Mouse (Mus musculus) heart, embryonic 14.5 days (tissue): ENCODE measurements around the gene Tbxas1. TPM values are rescaled to one million over a fixed set of nuclear protein-coding genes. Genes with fewer than 3 reads are reported as not detected.

Experiments
- ATAC-seq: fragments of 200-750 bp; cut with Nextera tagmentation; 2 replicates; pipeline ENCODE4 v1.8.0; 2017; ENCODE audit warnings: low read depth, moderate TSS enrichment; ENCODE audit not compliant: insufficient number of reproducible peaks, insufficient read depth, low FRiP score
- H3K27ac ChIP-seq, 2 experiments: fragments of 200-500 bp in 1 of 2; fragments of 300-500 bp in 1 of 2; sonication (generic) in 1 of 2; replicated peaks in 1 of 2; 2 replicates each; pipeline ENCODE4 v1.5.1; 2012 to 2014; ENCODE audit warnings: low read depth in 2 of 2, low read length in 2 of 2, control low read depth in 1 of 2, mild to moderate bottlenecking in 1 of 2, mixed read lengths in 1 of 2; ENCODE audit not compliant: control insufficient read depth in 1 of 2, insufficient read depth in 1 of 2
- H3K27me3 ChIP-seq: fragments of 300-500 bp; sonication (generic); 2 replicates; pipeline ENCODE4 v1.6.1; 2014; ENCODE audit warnings: mild to moderate bottlenecking, low read length, control low read depth; ENCODE audit not compliant: control insufficient read depth, insufficient read depth
- H3K36me3 ChIP-seq: fragments of 300-500 bp; sonication (generic); 2 replicates; pipeline ENCODE4 v1.6.1; 2014; ENCODE audit warnings: mild to moderate bottlenecking, control low read depth, low read length, mixed read lengths; ENCODE audit not compliant: control insufficient read depth, insufficient read depth
- H3K4me1 ChIP-seq, 2 experiments: fragments of 200-500 bp in 1 of 2; fragments of 300-500 bp in 1 of 2; sonication (generic) in 1 of 2; 2 replicates each; pipeline ENCODE4 v1.6.1; 2012 to 2014; ENCODE audit warnings: low read length in 2 of 2, control low read depth in 1 of 2, mixed read lengths in 1 of 2; ENCODE audit not compliant: control insufficient read depth in 2 of 2, insufficient read depth in 2 of 2
- H3K4me2 ChIP-seq: fragments of 300-500 bp; sonication (generic); 2 replicates; pipeline ENCODE4 v1.6.1; 2014; ENCODE audit warnings: mild to moderate bottlenecking, low read length
- H3K4me3 ChIP-seq, 2 experiments: fragments of 200-500 bp in 1 of 2; fragments of 300-500 bp in 1 of 2; sonication (generic) in 1 of 2; 2 replicates each; pipeline ENCODE4 v1.5.1; 2012 to 2014; ENCODE audit warnings: low read length in 2 of 2, mild to moderate bottlenecking in 2 of 2, control low read depth in 1 of 2, low read depth in 1 of 2, moderate library complexity in 1 of 2; ENCODE audit not compliant: control insufficient read depth in 1 of 2, insufficient read depth in 1 of 2
- H3K9ac ChIP-seq: fragments of 300-500 bp; sonication (generic); 2 replicates; pipeline ENCODE4 v1.6.1; 2014; ENCODE audit warnings: mild to moderate bottlenecking, low read length
- H3K9me3 ChIP-seq: fragments of 300-500 bp; sonication (generic); 2 replicates; pipeline ENCODE4 v1.6.1; 2016; ENCODE audit warnings: low read length, control low read depth; ENCODE audit not compliant: control insufficient read depth
- WGBS: fragments of 180-500 bp; shearing (Covaris S2); extraction: QIAGEN DNeasy Blood & Tissue Kit; methylation state at CpG from one replicate; pipeline ENCODE4 v1.1.7; 2014; 5-methylcytosine and 5-hydroxymethylcytosine counted together
- polyA plus RNA-seq: library from polyadenylated mRNA; unstranded; fragments of >200 nt; fragmentation: Nextera tagmentation; extraction: Ambion mirVana; gene quantifications from 2 replicates; pipeline ENCODE4 v1.2.1, GENCODE M21; 2014

Tbxas1 gene
- polyA plus RNA-seq, 1 experiment from 2014 or later, result 1.5 TPM

DNA sequence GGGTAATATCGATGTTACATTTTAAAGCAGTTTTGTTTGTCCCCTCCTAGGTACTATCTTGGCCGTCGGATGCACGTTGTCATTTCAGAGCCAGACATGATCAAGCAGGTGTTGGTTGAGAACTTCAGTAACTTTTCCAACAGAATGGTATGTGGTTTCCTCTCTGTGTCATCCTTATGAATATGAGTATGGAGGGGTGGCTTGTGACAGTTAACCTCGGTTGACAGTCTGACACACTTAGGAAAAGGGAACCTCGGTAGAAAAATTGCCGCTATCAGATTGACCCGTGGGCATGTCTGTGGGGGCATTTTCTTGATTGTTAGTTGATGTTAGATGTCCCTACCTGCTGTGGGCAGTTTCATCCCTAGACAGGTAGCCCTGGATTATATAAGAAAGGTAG lies 106.9 kb downstream of the Tbxas1 start:
- Histone ChIP-seq H3K27me3 (no peaks in the 10 kb centered on the region), H3K4me3 (no peak overlapping the region), H3K9ac (no peak overlapping the region), H3K4me2 (no peak overlapping the region), H3K36me3 (no peaks in the 10 kb centered on the region), H3K4me1 (peaks cover 2 to 16% of the 10 kb centered on the region in 2 experiments), H3K27ac (no peak overlapping the region), H3K9me3 (no peaks in the 10 kb centered on the region)
- ATAC-seq, result no peak
- 83% methylated on average over 8 of the region's 8 CpGs for WGBS

DNA sequence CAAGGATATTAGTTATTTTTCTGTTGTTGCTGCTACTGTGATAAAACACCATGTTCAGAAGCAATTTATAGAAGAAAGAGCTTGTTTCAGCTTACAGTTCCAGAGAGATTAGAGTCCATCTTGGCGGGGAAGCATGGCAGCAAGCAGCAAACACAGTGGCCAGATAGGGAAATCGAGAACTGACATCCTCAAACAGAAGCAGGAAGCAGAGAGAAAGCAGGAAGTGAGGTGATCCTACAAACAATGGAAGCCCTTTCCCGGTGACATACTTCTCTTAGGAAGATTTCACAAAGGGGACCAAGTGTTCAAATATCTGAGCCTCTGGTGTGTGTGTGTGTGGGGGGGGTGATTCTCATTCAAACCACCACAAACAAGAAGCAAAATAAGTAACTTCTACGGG lies 107.5 kb downstream of the Tbxas1 start:
- Histone ChIP-seq H3K9me3 (no peaks in the 10 kb centered on the region), H3K4me2 (no peak overlapping the region), H3K4me3 (no peak overlapping the region), H3K9ac (no peak overlapping the region), H3K27ac (no peak overlapping the region), H3K27me3 (no peaks in the 10 kb centered on the region), H3K4me1 (peaks cover 2 to 16% of the 10 kb centered on the region in 2 experiments), H3K36me3 (no peaks in the 10 kb centered on the region)
- ATAC-seq, result no peak
- 63% methylated on average over 4 of the region's 4 CpGs for WGBS

DNA sequence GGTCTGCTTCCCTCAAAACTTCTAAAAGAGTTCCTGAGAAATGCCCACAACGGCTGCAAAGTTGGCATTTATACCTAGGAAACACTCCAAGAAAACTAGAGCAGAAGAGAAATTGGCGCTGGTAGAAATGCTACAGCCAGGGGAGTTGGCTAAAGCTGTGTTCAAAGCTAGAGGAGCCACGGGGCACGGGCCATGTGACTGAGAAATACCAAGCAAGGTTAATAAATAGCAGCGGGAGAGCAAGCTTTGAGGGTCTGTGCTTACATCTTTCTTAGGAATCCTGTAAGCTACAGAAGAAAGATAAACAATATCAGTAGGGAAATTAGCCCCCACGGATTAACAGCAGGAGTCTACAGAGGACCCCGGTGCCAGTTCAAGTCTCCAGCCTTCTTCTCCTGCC lies 107.9 kb downstream of the Tbxas1 start:
- H3K9ac ChIP-seq, result no peak overlapping the region
- H3K27ac ChIP-seq, result no peak overlapping the region
- no peaks in the 10 kb centered on the region for H3K27me3 ChIP-seq
- H3K4me2 ChIP-seq, result no peak overlapping the region
- peaks cover 2 to 16% of the 10 kb centered on the region in 2 experiments for H3K4me1 ChIP-seq
- no peak overlapping the region for H3K4me3 ChIP-seq
- 46% methylated on average over 7 of the region's 7 CpGs for WGBS
- H3K36me3 ChIP-seq, result no peaks in the 10 kb centered on the region
- no peak for ATAC-seq
- no peaks in the 10 kb centered on the region for H3K9me3 ChIP-seq

DNA sequence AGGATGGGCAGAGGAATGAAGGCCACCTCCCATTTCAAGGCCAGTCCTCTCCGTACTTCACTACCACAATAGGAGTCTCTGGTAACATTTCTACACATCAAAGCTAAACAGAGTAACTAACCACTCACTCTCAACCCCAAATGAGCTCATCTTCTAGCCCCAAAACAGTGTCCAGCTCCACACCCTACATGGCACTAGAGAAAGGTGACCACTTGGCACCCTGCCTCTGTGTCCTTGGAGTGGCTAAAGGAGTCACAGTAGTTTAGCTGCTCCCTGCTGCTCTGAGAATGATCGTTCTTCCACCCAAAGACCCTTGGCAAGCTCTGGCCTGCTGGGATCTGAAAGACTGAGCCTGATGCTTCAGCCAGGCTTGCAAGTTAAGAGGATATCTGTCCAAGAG lies 109.4 kb downstream of the Tbxas1 start:
- Histone ChIP-seq H3K9ac (no peak overlapping the region), H3K4me3 (no peak overlapping the region), H3K9me3 (no peaks in the 10 kb centered on the region), H3K4me1 (peaks cover 2 to 16% of the 10 kb centered on the region in 2 experiments), H3K27me3 (no peaks in the 10 kb centered on the region), H3K36me3 (no peaks in the 10 kb centered on the region), H3K4me2 (no peak overlapping the region), H3K27ac (no peak overlapping the region)
- WGBS, result 82% methylated on average over 2 of the region's 2 CpGs
- ATAC-seq, result no peak

DNA sequence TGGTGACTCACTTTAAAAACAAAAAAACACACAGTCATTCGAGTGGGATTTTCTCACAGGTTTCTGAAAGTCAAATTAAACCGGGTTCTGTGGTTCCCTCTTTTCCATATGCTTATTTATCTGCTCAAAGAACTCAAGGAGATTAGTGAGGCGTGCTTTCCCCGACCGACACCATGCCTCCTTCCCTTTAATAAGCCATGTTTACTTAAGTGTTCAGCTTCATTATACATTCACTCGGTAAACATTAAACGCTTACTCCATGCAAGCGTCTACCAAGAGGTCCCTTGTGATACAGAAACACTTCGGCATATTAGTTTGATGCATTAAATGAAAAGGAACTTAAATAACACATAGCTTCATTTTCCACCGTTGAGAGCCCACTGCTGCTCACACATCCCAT lies 111.4 kb downstream of the Tbxas1 start:
- Histone ChIP-seq H3K27me3 (no peaks in the 10 kb centered on the region; the same call in 1 of the 2 replicates), H3K27ac (no peak overlapping the region), H3K4me1 (peaks cover 2 to 10% of the 10 kb centered on the region in 2 experiments; a peak in 2 of 4 replicates), H3K36me3 (no peaks in the 10 kb centered on the region), H3K9me3 (no peaks in the 10 kb centered on the region), H3K4me3 (no peak overlapping the region), H3K4me2 (no peak overlapping the region), H3K9ac (no peak overlapping the region)
- 63% methylated on average over 10 of the region's 10 CpGs for WGBS
- ATAC-seq, result no peak

DNA sequence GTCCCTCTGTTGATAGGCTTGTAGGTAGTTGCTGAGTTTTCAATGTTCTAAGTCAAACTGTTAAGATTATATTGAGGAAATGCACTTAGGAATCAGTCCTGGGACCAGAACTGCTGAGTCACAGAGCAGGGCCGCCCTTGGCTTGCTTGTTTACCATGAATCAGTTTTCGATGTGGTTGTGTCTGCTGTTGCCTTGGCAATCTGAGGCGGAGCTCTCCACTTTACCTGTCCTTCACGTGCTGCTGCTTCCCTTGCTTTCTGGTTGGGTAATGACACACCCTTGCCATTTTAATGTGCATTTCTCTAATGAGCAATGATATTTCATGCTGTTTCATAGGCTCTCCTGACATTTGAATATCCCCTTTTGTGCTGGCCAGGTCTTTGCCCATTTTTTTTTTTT lies 116.8 kb downstream of the Tbxas1 start:
- H3K9me3 ChIP-seq, result no peaks in the 10 kb centered on the region
- H3K9ac ChIP-seq, result no peak overlapping the region
- WGBS, result 50% methylated on average over 4 of the region's 4 CpGs
- no peak overlapping the region for H3K4me3 ChIP-seq
- H3K36me3 ChIP-seq, result no peaks in the 10 kb centered on the region
- no peaks in the 10 kb centered on the region; the same call in 1 of the 2 replicates for H3K27me3 ChIP-seq
- ATAC-seq, result no peak
- H3K27ac ChIP-seq, result no peak overlapping the region
- H3K4me1 ChIP-seq, result no peaks in the 10 kb centered on the region
- no peak overlapping the region for H3K4me2 ChIP-seq

DNA sequence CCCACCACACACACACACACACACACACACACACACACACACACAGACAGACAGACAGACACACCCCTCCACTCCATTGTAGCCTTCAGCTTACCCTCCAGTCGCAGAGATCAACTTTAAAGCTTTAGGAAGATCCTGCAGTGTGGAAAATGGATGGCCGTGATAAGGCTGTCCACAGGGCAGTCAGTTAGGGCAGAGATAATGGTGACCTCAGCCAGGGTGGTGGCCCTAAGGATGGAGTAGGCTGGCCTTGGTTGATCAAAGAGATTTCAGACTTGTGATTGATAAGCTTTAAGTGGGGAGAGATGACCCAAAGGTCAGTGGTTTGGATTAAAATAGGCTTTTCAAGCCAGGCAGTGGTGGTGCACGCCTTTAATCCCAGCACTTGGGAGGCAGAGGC lies 120.6 kb downstream of the Tbxas1 start:
- no peak overlapping the region for H3K4me3 ChIP-seq
- no peaks in the 10 kb centered on the region for H3K27me3 ChIP-seq
- no peak for ATAC-seq
- WGBS, result 42% methylated on average over 3 of the region's 3 CpGs
- H3K9ac ChIP-seq, result no peak overlapping the region
- no peaks in the 10 kb centered on the region for H3K4me1 ChIP-seq
- H3K36me3 ChIP-seq, result no peaks in the 10 kb centered on the region
- no peak overlapping the region for H3K27ac ChIP-seq
- H3K9me3 ChIP-seq, result no peaks in the 10 kb centered on the region
- no peak overlapping the region for H3K4me2 ChIP-seq

DNA sequence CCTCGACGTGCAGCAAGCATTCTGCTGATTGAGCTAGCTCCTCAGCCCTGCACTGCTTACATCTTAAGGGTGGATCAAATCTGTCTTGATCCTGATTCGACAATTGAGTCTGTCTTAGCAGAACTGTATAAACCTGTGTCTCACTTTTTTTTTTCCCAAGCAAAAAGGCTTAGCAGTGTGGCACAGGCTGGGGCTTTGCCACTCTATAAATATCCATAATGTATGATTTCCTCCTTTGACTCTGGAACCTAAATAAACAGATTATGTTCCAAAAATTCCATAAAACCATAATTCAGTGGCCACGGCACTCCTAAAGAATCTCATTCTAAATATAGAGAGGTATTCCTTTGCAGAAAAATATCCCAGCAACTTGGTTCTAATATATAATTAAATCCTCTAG lies 122.6 kb downstream of the Tbxas1 start:
- no peak for ATAC-seq

More for the DNA sequence above, 122.6 kb downstream of the Tbxas1 start:
- Histone ChIP-seq H3K4me3 (no peak overlapping the region), H3K9me3 (no peaks in the 10 kb centered on the region), H3K36me3 (no peaks in the 10 kb centered on the region), H3K4me1 (no peaks in the 10 kb centered on the region), H3K27me3 (no peaks in the 10 kb centered on the region), H3K4me2 (no peak overlapping the region), H3K27ac (no peak overlapping the region), H3K9ac (no peak overlapping the region)
- WGBS, result 79% methylated on average over 4 of the region's 4 CpGs
